Mouse (Mus musculus) adrenal gland (tissue): ENCODE measurements at regions not wholly inside any gene's neighbourhood (a gene's known extent, or its start where the extent isn't known, plus 50 kb on each side); places are given as distances from the start of the nearest gene placed in this dataset.

Source experiments
- intact Hi-C: fragments of 180-260 bp; cut with DNase I; formaldehyde crosslinking; loops from one replicate; pipeline ENCODE4 v1.15.1; 2025

GRCm38 (mm10) chr3:131795108-131796005 lies 230.8 kb downstream of the Papss1 start:
- intact Hi-C loops = no loop called here

- intact Hi-C loops = no loop called here
These were observed 235.2 kb downstream of the Papss1 start for GRCm38 (mm10) chr3:131799774-131800173.

GRCm38 (mm10) chr3:131801551-131801950 lies 237.0 kb downstream of the Papss1 start:
- intact Hi-C loops = no loop called here

GRCm38 (mm10) chr3:131802841-131803240 lies 238.3 kb downstream of the Papss1 start:
- intact Hi-C loops = no loop called here

GRCm38 (mm10) chr3:131808127-131808526 lies 243.6 kb downstream of the Papss1 start:
- intact Hi-C loops = no loop called here

- intact Hi-C loops = loop anchor here (5.0 to 10.0 kb wide), 2 partner anchors 164 to 272 kb away; partner anchors contain the start of gene Dkk2
These were observed 248.4 kb downstream of the Papss1 start for GRCm38 (mm10) chr3:131812968-131813367.

- intact Hi-C loops = loop anchor here (10.0 kb wide), 1 partner anchor 266 kb away; the partner anchor contains the start of gene Dkk2
These were observed 254.2 kb downstream of the Papss1 start for GRCm38 (mm10) chr3:131818806-131819205.

GRCm38 (mm10) chr3:131857442-131857841 lies 227.7 kb upstream of the Dkk2 start:
- intact Hi-C loops = no loop called here

GRCm38 (mm10) chr3:131859083-131859482 lies 226.0 kb upstream of the Dkk2 start:
- intact Hi-C loops = no loop called here

- intact Hi-C loops = no loop called here
These were observed 220.0 kb upstream of the Dkk2 start for GRCm38 (mm10) chr3:131865106-131865505.

- intact Hi-C loops = no loop called here
These were observed 217.8 kb upstream of the Dkk2 start for GRCm38 (mm10) chr3:131867266-131867665.

- intact Hi-C loops = no loop called here
These were observed 216.7 kb upstream of the Dkk2 start for GRCm38 (mm10) chr3:131868219-131868964.

GRCm38 (mm10) chr3:131869306-131869705 lies 215.8 kb upstream of the Dkk2 start:
- intact Hi-C loops = no loop called here

- intact Hi-C loops = no loop called here
These were observed 202.4 kb upstream of the Dkk2 start for GRCm38 (mm10) chr3:131882667-131883066.

GRCm38 (mm10) chr3:131886470-131886869 lies 198.6 kb upstream of the Dkk2 start:
- intact Hi-C loops = no loop called here

GRCm38 (mm10) chr3:131886984-131887383 lies 198.1 kb upstream of the Dkk2 start:
- intact Hi-C loops = no loop called here

- intact Hi-C loops = no loop called here
These were observed 197.4 kb upstream of the Dkk2 start for GRCm38 (mm10) chr3:131887670-131888069.

- intact Hi-C loops = no loop called here
These were observed 193.2 kb upstream of the Dkk2 start for GRCm38 (mm10) chr3:131891941-131892340.

GRCm38 (mm10) chr3:131893061-131893804 lies 191.9 kb upstream of the Dkk2 start:
- intact Hi-C loops = no loop called here

GRCm38 (mm10) chr3:131895057-131895456 lies 190.0 kb upstream of the Dkk2 start:
- intact Hi-C loops = no loop called here

GRCm38 (mm10) chr3:131913534-131913933 lies 171.6 kb upstream of the Dkk2 start:
- intact Hi-C loops = no loop called here
